Mouse (Mus musculus) embryo, embryonic 10 days (tissue): ENCODE measurements around the gene Tlr5.
A peak's percentile ranks its signal among the peaks of the same experiment; 100 is the strongest.

Experiments
- DNase-seq: peaks from one replicate; pipeline ENCODE4 v3.0.0-alpha.2; 2015; ENCODE audit warnings: low spot score

Tlr5 gene

GRCm38 (mm10) chr1:182953667-182954066, 921 bp upstream of the Tlr5 start:
- no peak for DNase-seq

- no peak for DNase-seq
Observed at GRCm38 (mm10) chr1:182955047-182955620, 546 bp downstream of the Tlr5 start.

- no peak for DNase-seq
Observed at GRCm38 (mm10) chr1:182956186-182956960, 1.8 kb downstream of the Tlr5 start.

- DNase-seq = no peak
Observed at GRCm38 (mm10) chr1:182957001-182957757, 2.6 kb downstream of the Tlr5 start.

GRCm38 (mm10) chr1:182957826-182958544, 3.4 kb downstream of the Tlr5 start:
- no peak for DNase-seq

GRCm38 (mm10) chr1:182958824-182959223, 4.2 kb downstream of the Tlr5 start:
- no peak for DNase-seq

- DNase-seq = peak; percentile 49
Observed at GRCm38 (mm10) chr1:182959251-182959691, 4.7 kb downstream of the Tlr5 start.

- peak; percentile 94 for DNase-seq
Observed at GRCm38 (mm10) chr1:182959811-182960455, 5.3 kb downstream of the Tlr5 start.

- DNase-seq = no peak
Observed at GRCm38 (mm10) chr1:182961076-182961475, 6.5 kb downstream of the Tlr5 start.

- no peak for DNase-seq
Observed at GRCm38 (mm10) chr1:182963329-182963728, 8.7 kb downstream of the Tlr5 start.

GRCm38 (mm10) chr1:182964855-182965466, 10.4 kb downstream of the Tlr5 start:
- no peak for DNase-seq

GRCm38 (mm10) chr1:182968732-182969131, 14.1 kb downstream of the Tlr5 start:
- DNase-seq = no peak

GRCm38 (mm10) chr1:182972240-182972639, 17.7 kb downstream of the Tlr5 start:
- no peak for DNase-seq

- DNase-seq = no peak
Observed at GRCm38 (mm10) chr1:182974826-182975225, 20.2 kb downstream of the Tlr5 start.

- no peak for DNase-seq
Observed at GRCm38 (mm10) chr1:182980702-182981101, 26.1 kb downstream of the Tlr5 start.

- DNase-seq = peak; percentile 97
Observed at GRCm38 (mm10) chr1:182982995-182983394, 28.4 kb downstream of the Tlr5 start.

- DNase-seq = peak; percentile 38
Observed at GRCm38 (mm10) chr1:182983496-182984127, 29.0 kb downstream of the Tlr5 start.

- no peak for DNase-seq
Observed at GRCm38 (mm10) chr1:182986243-182986642, 31.7 kb downstream of the Tlr5 start.

GRCm38 (mm10) chr1:182986750-182987149, 32.2 kb downstream of the Tlr5 start:
- no peak for DNase-seq

GRCm38 (mm10) chr1:182987801-182988200, 33.2 kb downstream of the Tlr5 start:
- no peak for DNase-seq

GRCm38 (mm10) chr1:182988646-182989045, 34.1 kb downstream of the Tlr5 start:
- no peak for DNase-seq
